Mouse (Mus musculus): ENCODE data around the gene Brd7. TPM values are rescaled to one million over a fixed set of nuclear protein-coding genes. Genes with fewer than 3 reads are reported as not detected.

Brd7 gene
- polyA plus RNA-seq, 1 experiment from 2014 or later: 64.6 TPM

DNA sequence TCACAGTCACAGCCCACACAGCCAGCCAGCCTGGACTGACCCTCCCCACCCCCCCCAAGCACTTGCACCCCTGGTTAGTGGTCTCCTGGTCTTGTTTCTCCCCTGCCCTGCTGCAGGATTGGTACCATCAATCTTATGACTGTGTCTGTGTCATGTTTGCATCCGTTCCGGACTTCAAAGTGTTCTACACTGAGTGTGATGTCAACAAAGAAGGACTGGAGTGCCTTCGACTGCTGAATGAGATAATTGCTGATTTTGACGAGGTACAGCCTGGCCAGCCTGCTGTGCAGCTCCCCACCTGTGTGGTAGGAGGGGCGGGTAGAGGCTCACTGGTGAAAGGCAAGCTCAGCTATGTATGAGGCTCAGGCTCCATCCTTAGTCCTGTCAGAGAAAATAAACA lies 36.7 kb downstream of the Brd7 start:
- no peak overlapping the region for H3K4me3 ChIP-seq (replicated peaks; ENCODE audit: low read depth, low read length)
- DNase-seq (ENCODE audit: low spot score) (peak; percentile 26), ATAC-seq (replicated peaks; ENCODE audit: low FRiP score, low read depth) (no peak; the same call in 1 of the 2 replicates)
- no peaks in the 10 kb centered on the region for H3K27me3 ChIP-seq (ENCODE audit: insufficient read depth, low read length)
- H3K4me2 ChIP-seq (ENCODE audit: low read length): no peak overlapping the region
- TF ChIP-seq CTCF (IDR thresholded peaks at IDR 0.05; ENCODE audit: low read depth): no peak
- no peak overlapping the region for H3K27ac ChIP-seq
- peaks cover 42% of the 10 kb centered on the region for H3K36me3 ChIP-seq (ENCODE audit: insufficient read depth, low read length)
- no peak overlapping the region for H3K9ac ChIP-seq (ENCODE audit: low read depth, low read length)
- WGBS: 37% methylated on average over 5 of the region's 5 CpGs
- H3K4me1 ChIP-seq (replicated peaks; ENCODE audit: insufficient read depth, low read length): no peaks in the 10 kb centered on the region
- H3K9me3 ChIP-seq (replicated peaks; ENCODE audit: low read length): no peaks in the 10 kb centered on the region

DNA sequence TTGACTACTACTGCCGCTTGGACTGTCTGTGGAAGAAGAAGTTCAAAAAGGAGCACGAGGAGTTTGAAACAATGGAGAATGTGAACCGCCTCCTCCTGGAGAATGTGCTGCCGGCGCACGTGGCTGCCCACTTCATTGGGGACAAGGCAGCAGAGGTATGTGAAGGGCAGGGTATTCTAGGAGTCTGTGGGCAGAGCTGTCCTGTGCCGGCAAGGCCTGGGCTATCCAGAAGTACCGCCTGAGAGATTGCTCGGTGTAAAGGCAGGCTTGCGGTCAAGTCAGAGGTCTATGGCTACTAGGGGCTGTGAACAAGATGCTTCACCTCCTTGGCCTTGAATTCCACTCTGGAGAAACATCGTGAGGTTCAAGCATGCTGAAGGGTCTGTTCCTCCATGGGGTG lies 37.2 kb downstream of the Brd7 start:
- 89% methylated on average over 11 of the region's 11 CpGs for WGBS

DNA sequence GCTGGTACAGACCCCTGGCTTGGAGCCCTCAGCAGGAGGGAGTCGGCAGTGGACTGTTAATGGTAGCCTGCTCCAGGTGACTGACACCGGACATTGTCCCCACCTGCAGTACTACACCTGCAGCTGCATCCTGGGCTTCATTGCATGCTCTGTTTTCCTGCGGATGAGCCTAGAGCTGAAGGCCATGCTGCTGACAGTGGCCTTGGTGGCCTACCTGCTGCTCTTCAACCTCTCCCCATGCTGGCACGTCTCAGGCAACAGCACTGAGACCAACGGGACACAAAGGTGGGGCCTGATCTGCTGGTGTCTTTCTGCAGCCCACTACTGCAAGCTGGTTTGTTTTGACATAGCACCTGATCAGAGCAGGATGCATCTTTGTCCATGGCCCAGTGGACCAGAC lies 38.5 kb downstream of the Brd7 start:
- 89% methylated on average over 5 of the region's 5 CpGs for WGBS
- DNase-seq (ENCODE audit: low spot score): no peak
- Histone ChIP-seq H3K36me3 (ENCODE audit: insufficient read depth, low read length) (peaks cover 25% of the 10 kb centered on the region; the same call in 1 of the 2 replicates), H3K4me1 (replicated peaks; ENCODE audit: insufficient read depth, low read length) (no peaks in the 10 kb centered on the region), H3K27ac (no peak overlapping the region), H3K9ac (ENCODE audit: low read depth, low read length) (no peak overlapping the region), H3K4me3 (replicated peaks; ENCODE audit: low read depth, low read length) (no peak overlapping the region), H3K27me3 (ENCODE audit: insufficient read depth, low read length) (no peaks in the 10 kb centered on the region), H3K4me2 (ENCODE audit: low read length) (no peak overlapping the region), H3K9me3 (replicated peaks; ENCODE audit: low read length) (no peaks in the 10 kb centered on the region)
- no peak for ATAC-seq (replicated peaks; ENCODE audit: low FRiP score, low read depth)
- TF ChIP-seq CTCF (IDR thresholded peaks at IDR 0.05; ENCODE audit: low read depth): no peak

More for the DNA sequence above, 37.2 kb downstream of the Brd7 start:
- Histone ChIP-seq H3K4me2 (ENCODE audit: low read length) (no peak overlapping the region), H3K4me3 (replicated peaks; ENCODE audit: low read depth, low read length) (no peak overlapping the region), H3K9ac (ENCODE audit: low read depth, low read length) (no peak overlapping the region), H3K27me3 (ENCODE audit: insufficient read depth, low read length) (no peaks in the 10 kb centered on the region), H3K27ac (no peak overlapping the region), H3K4me1 (replicated peaks; ENCODE audit: insufficient read depth, low read length) (no peaks in the 10 kb centered on the region), H3K36me3 (ENCODE audit: insufficient read depth, low read length) (peaks cover 37% of the 10 kb centered on the region), H3K9me3 (replicated peaks; ENCODE audit: low read length) (no peaks in the 10 kb centered on the region)
- no peak for DNase-seq (ENCODE audit: low spot score)
- no peak; the same call in 1 of the 2 replicates for ATAC-seq (replicated peaks; ENCODE audit: low FRiP score, low read depth)
- TF ChIP-seq CTCF (IDR thresholded peaks at IDR 0.05; ENCODE audit: low read depth): no peak

DNA sequence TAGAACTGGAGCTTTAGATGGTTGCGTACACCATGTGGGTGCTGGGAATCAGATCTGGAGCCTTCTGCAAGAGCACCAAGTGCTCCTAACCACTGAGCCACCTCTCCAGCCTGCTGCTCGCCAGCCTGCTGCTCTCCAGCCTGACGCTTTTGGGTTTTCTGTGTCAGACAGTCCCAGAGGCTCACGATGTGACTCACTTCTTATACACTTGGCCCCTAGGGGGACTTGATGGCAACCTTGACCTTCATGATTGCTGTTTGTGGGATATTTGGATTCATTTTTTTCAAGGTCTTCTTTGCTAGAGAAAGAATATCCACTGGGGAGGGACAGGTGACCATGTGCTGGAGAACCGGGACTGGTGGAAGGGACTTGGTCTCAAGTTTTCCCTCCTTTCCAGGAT lies 40.6 kb downstream of the Brd7 start:
- ATAC-seq (replicated peaks; ENCODE audit: low FRiP score, low read depth): no peak
- H3K9me3 ChIP-seq (replicated peaks; ENCODE audit: low read length): no peaks in the 10 kb centered on the region
- no peak for DNase-seq (ENCODE audit: low spot score)
- 91% methylated on average over 5 of the region's 5 CpGs for WGBS
- H3K27me3 ChIP-seq (ENCODE audit: insufficient read depth, low read length): no peaks in the 10 kb centered on the region
- no peak overlapping the region for H3K27ac ChIP-seq
- peaks cover 11% of the 10 kb centered on the region; the same call in 1 of the 2 replicates for H3K36me3 ChIP-seq (ENCODE audit: insufficient read depth, low read length)
- H3K4me1 ChIP-seq (replicated peaks; ENCODE audit: insufficient read depth, low read length): no peaks in the 10 kb centered on the region
- H3K9ac ChIP-seq (ENCODE audit: low read depth, low read length): no peak overlapping the region
- TF ChIP-seq CTCF (IDR thresholded peaks at IDR 0.05; ENCODE audit: low read depth): no peak
- H3K4me2 ChIP-seq (ENCODE audit: low read length): no peak overlapping the region
- H3K4me3 ChIP-seq (replicated peaks; ENCODE audit: low read depth, low read length): no peak overlapping the region

DNA sequence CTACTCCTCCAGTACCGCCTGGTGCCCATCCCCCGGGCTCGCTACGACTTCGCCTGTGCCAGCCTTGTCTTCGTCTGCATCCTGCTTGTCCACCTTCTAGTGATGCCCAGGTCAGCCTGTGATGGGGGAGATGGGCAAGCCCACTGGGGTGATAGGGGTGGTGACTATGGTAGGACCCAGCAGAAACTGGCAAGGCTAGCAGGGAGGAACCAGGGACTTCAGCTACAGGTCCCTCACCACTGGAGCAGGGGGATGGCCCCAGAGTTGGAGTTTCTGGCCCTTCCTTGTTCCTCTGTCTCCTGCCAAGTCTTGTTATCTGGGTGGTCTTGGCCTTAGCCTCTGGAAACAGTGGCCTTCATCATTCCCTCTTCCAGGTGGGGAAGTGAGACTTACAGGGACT lies 41.9 kb downstream of the Brd7 start:
- H3K27ac ChIP-seq: no peak overlapping the region
- no peaks in the 10 kb centered on the region for H3K9me3 ChIP-seq (replicated peaks; ENCODE audit: low read length)
- no peak overlapping the region for H3K9ac ChIP-seq (ENCODE audit: low read depth, low read length)
- 88% methylated on average over 6 of the region's 6 CpGs for WGBS
- H3K27me3 ChIP-seq (ENCODE audit: insufficient read depth, low read length): no peaks in the 10 kb centered on the region
- no peak for ATAC-seq (replicated peaks; ENCODE audit: low FRiP score, low read depth)
- H3K4me2 ChIP-seq (ENCODE audit: low read length): no peak overlapping the region
- no peaks in the 10 kb centered on the region for H3K4me1 ChIP-seq (replicated peaks; ENCODE audit: insufficient read depth, low read length)
- H3K4me3 ChIP-seq (replicated peaks; ENCODE audit: low read depth, low read length): no peak overlapping the region
- DNase-seq (ENCODE audit: low spot score): no peak
- no peak for TF ChIP-seq CTCF (IDR thresholded peaks at IDR 0.05; ENCODE audit: low read depth)
- 0 out of 2 replicates have a peak, but pooled peaks cover 6% of the 10 kb centered on the region for H3K36me3 ChIP-seq (ENCODE audit: insufficient read depth, low read length)

DNA sequence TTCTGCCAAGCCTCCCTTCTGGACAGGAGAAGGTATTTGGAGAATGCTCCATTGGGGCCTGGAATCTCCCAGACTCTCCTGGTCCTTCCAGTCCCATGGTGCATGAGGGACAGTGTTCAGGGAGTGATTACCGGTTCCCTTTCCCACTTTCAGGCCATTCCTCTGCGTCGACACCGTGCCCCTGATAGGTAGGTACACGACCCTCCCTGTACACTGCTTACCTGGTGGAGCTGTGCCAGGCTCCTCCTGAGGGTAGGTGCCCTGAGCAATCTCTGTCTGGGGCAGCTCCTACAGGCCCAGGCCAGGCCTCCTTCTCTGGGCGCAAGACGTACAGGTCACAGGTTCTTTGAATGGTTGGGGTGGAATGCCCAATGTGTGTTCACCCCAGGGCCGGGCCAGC lies 43.8 kb downstream of the Brd7 start:
- no peak overlapping the region for H3K9ac ChIP-seq (ENCODE audit: low read depth, low read length)
- H3K36me3 ChIP-seq (ENCODE audit: insufficient read depth, low read length): no peaks in the 10 kb centered on the region
- H3K4me1 ChIP-seq (replicated peaks; ENCODE audit: insufficient read depth, low read length): no peaks in the 10 kb centered on the region
- ATAC-seq (replicated peaks; ENCODE audit: low FRiP score, low read depth) (no peak), DNase-seq (ENCODE audit: low spot score) (no peak)
- no peak overlapping the region for H3K4me3 ChIP-seq (replicated peaks; ENCODE audit: low read depth, low read length)
- H3K27ac ChIP-seq: no peak overlapping the region
- no peaks in the 10 kb centered on the region for H3K9me3 ChIP-seq (replicated peaks; ENCODE audit: low read length)
- TF ChIP-seq CTCF (IDR thresholded peaks at IDR 0.05; ENCODE audit: low read depth): no peak
- H3K27me3 ChIP-seq (ENCODE audit: insufficient read depth, low read length): no peaks in the 10 kb centered on the region
- H3K4me2 ChIP-seq (ENCODE audit: low read length): no peak overlapping the region
- 95% methylated on average over 8 of the region's 8 CpGs for WGBS

DNA sequence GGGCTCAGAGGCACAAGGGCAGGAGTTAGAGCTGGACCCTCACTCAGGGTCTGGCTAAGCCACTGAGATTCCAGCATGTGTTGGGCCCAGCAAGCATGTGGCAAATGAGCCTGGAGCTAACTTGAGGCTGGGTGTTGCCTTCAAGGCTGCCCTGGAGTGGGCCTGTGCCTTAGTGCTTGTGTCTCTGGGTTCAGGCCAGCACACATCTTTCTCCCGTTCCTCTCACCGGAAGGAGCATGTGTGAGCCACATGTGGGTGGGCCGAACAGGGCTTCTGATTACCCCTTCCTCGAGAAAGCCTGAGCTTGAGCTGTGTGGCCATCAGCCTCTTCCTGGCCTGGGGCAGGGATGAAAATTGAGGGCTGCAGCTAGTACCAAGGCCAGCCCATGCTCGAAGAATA lies 44.7 kb downstream of the Brd7 start:
- Histone ChIP-seq H3K36me3 (ENCODE audit: insufficient read depth, low read length) (no peaks in the 10 kb centered on the region), H3K27me3 (ENCODE audit: insufficient read depth, low read length) (no peaks in the 10 kb centered on the region), H3K4me3 (replicated peaks; ENCODE audit: low read depth, low read length) (no peak overlapping the region), H3K4me2 (ENCODE audit: low read length) (no peak overlapping the region), H3K27ac (peak overlapping the region; percentile 60), H3K4me1 (replicated peaks; ENCODE audit: insufficient read depth, low read length) (no peaks in the 10 kb centered on the region), H3K9me3 (replicated peaks; ENCODE audit: low read length) (no peaks in the 10 kb centered on the region), H3K9ac (ENCODE audit: low read depth, low read length) (no peak overlapping the region)
- no peak for TF ChIP-seq CTCF (IDR thresholded peaks at IDR 0.05; ENCODE audit: low read depth)
- ATAC-seq (replicated peaks; ENCODE audit: low FRiP score, low read depth): no peak
- DNase-seq (ENCODE audit: low spot score): no peak
- WGBS: 57% methylated on average over 5 of the region's 5 CpGs

Measured in kidney, postnatal 0 days (tissue).